Mouse (Mus musculus): Measurements from ENCODE around the gene Ppm1e. TPM values are rescaled to one million over a fixed set of nuclear protein-coding genes. Genes with fewer than 3 reads are reported as not detected.

Gene Ppm1e
- polyA plus RNA-seq (2017; shearing (Covaris generic)), result under 1 TPM; 0.15 to 0.19 TPM

GRCm38 (mm10) chr11:87358331-87359261 lies at the start of gene Ppm1e:
Gene Ppm1e, minus strand, starts transcription at chr11:87359023.

GRCm38 (mm10) chr11:87404876-87405275 lies 46.1 kb upstream of the Ppm1e start, which contains the start of the genes Rad51c and Tex14:
Gene Rad51c, minus strand, starts transcription at chr11:87404954.
Gene Tex14, plus strand, starts transcription at chr11:87405065.

Other genes with a start within 250 kb of the Ppm1e start
- 10 to 100 TPM; 11.0 to 17.8 TPM for gene Ska2, start 249.8 kb downstream of the Ppm1e start, polyA plus RNA-seq (2017; shearing (Covaris generic))
- gene Trim37, start 231.9 kb downstream of the Ppm1e start, polyA plus RNA-seq (2017; shearing (Covaris generic)), result 10 to 100 TPM; 11.7 to 17.5 TPM
- gene Rad51c, start 45.9 kb upstream of the Ppm1e start, polyA plus RNA-seq (2017; shearing (Covaris generic)), result 1 to 10 TPM; 1.8 to 2.3 TPM
- under 1 TPM in 1 of 2 experiments, not detected in 1; 0.75 TPM for gene Tex14, start 46.0 kb upstream of the Ppm1e start, polyA plus RNA-seq (2017; shearing (Covaris generic))
- gene Gm11492, start 207.6 kb upstream of the Ppm1e start, polyA plus RNA-seq (2017; shearing (Covaris generic)), result not detected
- 1 to 10 TPM; 2.2 to 3.5 TPM for gene Sept4, start 209.9 kb upstream of the Ppm1e start, polyA plus RNA-seq (2017; shearing (Covaris generic))
- gene Mtmr4, start 233.1 kb upstream of the Ppm1e start, polyA plus RNA-seq (2017; shearing (Covaris generic)), result 10 to 100 TPM; 16.8 to 21.8 TPM